Mouse (Mus musculus) small intestine, adult 2 months (tissue): ENCODE data around the gene Mecom. TPM values are rescaled to one million over a fixed set of nuclear protein-coding genes. Genes with fewer than 3 reads are reported as not detected.

ENCODE experiments used
- H3K27ac ChIP-seq: fragments of 200-500 bp; 2 replicates; pipeline ENCODE4 v1.5.1; 2012; ENCODE audit warnings: low read depth, low read length, control low read depth, inconsistent platforms; ENCODE audit not compliant: insufficient read depth
- H3K27me3 ChIP-seq: fragments of 200-500 bp; 2 replicates; pipeline ENCODE4 v1.6.1; 2012; ENCODE audit warnings: mild to moderate bottlenecking, moderate library complexity, low read length, inconsistent platforms; ENCODE audit not compliant: control insufficient read depth, insufficient read depth
- H3K36me3 ChIP-seq: fragments of 200-500 bp; 2 replicates; pipeline ENCODE4 v1.6.1; 2012; ENCODE audit warnings: mild to moderate bottlenecking, low read length, control low read depth, inconsistent platforms; ENCODE audit not compliant: control insufficient read depth, insufficient read depth
- H3K4me1 ChIP-seq: fragments of 200-500 bp; 2 replicates; pipeline ENCODE4 v1.6.1; 2012; ENCODE audit warnings: low read length, inconsistent platforms, mixed read lengths; ENCODE audit not compliant: control insufficient read depth, insufficient read depth, insufficient read length
- H3K4me3 ChIP-seq: fragments of 200-500 bp; 2 replicates; pipeline ENCODE4 v1.5.1; 2012; ENCODE audit warnings: low read depth, mild to moderate bottlenecking, control low read depth, inconsistent platforms, low read length, moderate library complexity
- CTCF ChIP-seq: fragments of 200-500 bp; IDR thresholded peaks from 2 replicates; pipeline ENCODE4 v1.5.1; 2012; ENCODE audit warnings: low read depth, mild to moderate bottlenecking, control low read depth, inconsistent platforms, low read length, moderate library complexity, mixed read lengths; ENCODE audit not compliant: insufficient replicate concordance, insufficient read length; ENCODE audit errors: extremely low read depth
- POLR2A ChIP-seq: fragments of 200-500 bp; IDR thresholded peaks from 2 replicates; pipeline ENCODE4 v1.6.1; 2012; ENCODE audit warnings: low read depth, mild to moderate bottlenecking, control low read depth, inconsistent platforms, low read length, moderate library complexity
- WGBS: fragments of 180-500 bp; shearing (Covaris S2); methylation state at CpG from one replicate; pipeline ENCODE4 v1.1.7; 2018; 5-methylcytosine and 5-hydroxymethylcytosine counted together
- polyA plus RNA-seq: library from polyadenylated mRNA; depleted of rRNA; stranded (reverse); fragments of >200 nt; gene quantifications from 2 replicates; pipeline ENCODE4 v1.2.3, GENCODE M21; 2012

Mecom gene
- polyA plus RNA-seq, 1 experiment: 2.8 TPM

DNA sequence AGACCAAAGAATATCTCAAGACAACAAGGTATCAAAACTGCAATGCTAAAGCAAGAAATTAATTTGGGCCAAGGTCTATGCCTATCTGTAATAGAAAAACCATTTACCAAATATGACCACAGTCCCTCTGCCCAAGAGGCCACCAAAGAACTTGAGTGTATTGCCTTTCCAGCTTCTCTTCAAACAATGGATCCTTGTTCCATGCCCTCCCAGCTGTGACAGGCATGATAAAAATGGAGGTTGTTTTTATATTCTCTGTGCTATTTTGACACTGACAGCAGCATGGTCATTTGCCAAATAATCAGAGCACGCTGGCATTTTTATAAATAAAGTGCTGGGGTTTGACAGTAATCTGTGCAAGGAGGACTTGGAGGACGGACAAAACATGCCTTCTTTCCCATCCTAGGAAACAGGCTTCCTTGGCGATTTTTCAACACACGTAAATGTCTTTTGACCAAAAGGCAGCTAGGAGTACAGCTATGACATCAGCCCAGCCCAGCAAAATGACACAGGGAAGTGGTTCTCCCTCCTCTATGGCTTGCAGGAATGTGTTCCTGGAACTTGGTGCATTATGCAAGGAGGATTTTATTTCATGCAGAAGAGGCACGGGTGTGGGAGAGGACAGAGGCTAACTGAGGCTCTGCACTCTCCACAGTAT is 359.9 kb downstream of the Mecom start:
- WGBS: 58% methylated on average over 5 of the region's 5 CpGs
- H3K36me3 ChIP-seq: no peaks in the 10 kb centered on the region

GRCm38 (mm10) chr3:30181807-30182481 is 365.9 kb downstream of the Mecom start:
- TF ChIP-seq POLR2A (no peak), CTCF (no peak)
- H3K27me3 ChIP-seq: no peaks in the 10 kb centered on the region
- H3K27ac ChIP-seq: no peak overlapping the region
- H3K36me3 ChIP-seq: no peaks in the 10 kb centered on the region
- H3K4me3 ChIP-seq: no peak overlapping the region
- WGBS: 74% methylated on average over 8 of the region's 8 CpGs
- H3K4me1 ChIP-seq: no peaks in the 10 kb centered on the region

More for the DNA sequence above, 359.9 kb downstream of the Mecom start:
- H3K4me3 ChIP-seq: no peak overlapping the region
- TF ChIP-seq POLR2A: no peak
- TF ChIP-seq CTCF: no peak
- no peaks in the 10 kb centered on the region for H3K27me3 ChIP-seq
- H3K4me1 ChIP-seq: peaks cover 4% of the 10 kb centered on the region; the same call in 1 of the 2 replicates
- no peak overlapping the region for H3K27ac ChIP-seq

DNA sequence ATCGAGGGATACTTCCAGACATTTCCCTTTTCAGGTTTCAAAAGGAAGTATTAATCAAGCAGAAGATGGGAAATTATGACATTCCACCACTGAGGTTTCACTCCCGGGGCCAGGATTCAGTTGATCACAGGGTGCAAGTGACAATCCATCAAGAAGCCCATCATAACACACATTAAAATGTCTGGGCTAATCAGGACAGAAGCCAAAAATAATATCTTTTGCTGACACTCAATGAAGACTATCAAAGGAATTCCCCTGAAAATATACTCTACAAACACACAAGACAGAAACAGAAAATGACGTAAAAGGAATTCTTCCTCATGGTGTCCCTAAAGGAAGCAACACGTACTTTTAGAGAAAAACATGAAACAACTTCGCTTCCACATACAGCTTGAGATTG is 371.2 kb downstream of the Mecom start:
- H3K27ac ChIP-seq: no peak overlapping the region
- no peak overlapping the region for H3K4me3 ChIP-seq
- no peaks in the 10 kb centered on the region for H3K27me3 ChIP-seq
- TF ChIP-seq CTCF (no peak), POLR2A (no peak)
- H3K36me3 ChIP-seq: no peaks in the 10 kb centered on the region
- 90% methylated on average over 5 of the region's 5 CpGs for WGBS
- H3K4me1 ChIP-seq: peaks cover 2% of the 10 kb centered on the region; the same call in 1 of the 2 replicates

- TF ChIP-seq CTCF (no peak), POLR2A (no peak)
- Histone ChIP-seq H3K27me3 (no peaks in the 10 kb centered on the region), H3K4me1 (peaks cover 10% of the 10 kb centered on the region; the same call in 1 of the 2 replicates), H3K36me3 (no peaks in the 10 kb centered on the region), H3K27ac (peak overlapping the region; percentile 48), H3K4me3 (no peak overlapping the region)
- WGBS: 26% methylated on average over 3 of the region's 3 CpGs
Observed at GRCm38 (mm10) chr3:30173812-30174211, 374.0 kb downstream of the Mecom start.

GRCm38 (mm10) chr3:30168396-30169186 is 379.2 kb downstream of the Mecom start:
- H3K4me3 ChIP-seq: no peak overlapping the region
- no peaks in the 10 kb centered on the region for H3K27me3 ChIP-seq
- H3K27ac ChIP-seq: peak overlapping the region; percentile 92
- 56% methylated on average over 3 of the region's 3 CpGs for WGBS
- H3K4me1 ChIP-seq: peaks cover 34% of the 10 kb centered on the region; the same call in 1 of the 2 replicates
- no peaks in the 10 kb centered on the region for H3K36me3 ChIP-seq
- TF ChIP-seq POLR2A: no peak
- TF ChIP-seq CTCF: no peak

GRCm38 (mm10) chr3:30167027-30167426 is 380.8 kb downstream of the Mecom start:
- no peak for TF ChIP-seq CTCF
- no peak for TF ChIP-seq POLR2A
- H3K27me3 ChIP-seq: no peaks in the 10 kb centered on the region
- H3K4me1 ChIP-seq: peaks cover 40% of the 10 kb centered on the region; the same call in 1 of the 2 replicates
- H3K36me3 ChIP-seq: no peaks in the 10 kb centered on the region
- peak overlapping the region; percentile 70 for H3K27ac ChIP-seq
- no peak overlapping the region for H3K4me3 ChIP-seq
- WGBS: 70% methylated on average over 3 of the region's 3 CpGs

DNA sequence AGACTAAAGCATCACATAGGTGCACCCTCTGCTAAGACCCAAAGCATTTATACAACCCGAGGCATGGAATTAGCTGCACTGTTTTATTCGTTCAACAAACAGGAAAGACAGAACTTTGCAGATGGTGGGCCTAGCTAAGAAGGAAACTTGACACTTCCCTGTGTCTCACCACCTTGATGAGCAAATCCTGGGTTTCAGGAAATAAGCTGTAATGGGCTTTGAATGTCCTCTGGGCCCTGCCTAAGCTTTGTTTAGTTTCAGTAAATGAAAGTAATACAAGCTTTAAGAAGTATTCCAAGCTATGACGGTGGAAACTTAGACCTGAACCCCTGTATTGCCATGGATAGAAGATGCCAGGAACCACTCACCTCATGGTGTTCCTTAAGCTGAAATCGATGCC is 383.0 kb downstream of the Mecom start:
- Histone ChIP-seq H3K4me3 (no peak overlapping the region), H3K27me3 (no peaks in the 10 kb centered on the region), H3K4me1 (peaks cover 48% of the 10 kb centered on the region), H3K27ac (peak overlapping the region; percentile 86), H3K36me3 (no peaks in the 10 kb centered on the region)
- 71% methylated on average over 4 of the region's 4 CpGs for WGBS
- TF ChIP-seq CTCF (no peak), POLR2A (no peak)
